17 mouse cellular contexts compared by ENCODE assay signal in genomic region chr13:9426779-9427178, GRCm38 (mm10).
DNase-seq lines count a peak whose midpoint lies in the region; ATAC-seq and TF ChIP-seq lines count a peak whose summit lies in the region.
"Had no signal": no experiment of that assay in that cellular context is flagged by ENCODE, and none has a peak within 500 bp of the region (broad histone marks: within the 10 kb centered on the region; RNA-seq: fewer than 3 reads in every experiment).

No protein-coding gene starts in this region.

- H3K4me3 ChIP-seq in kidney, embryonic 15.5 days (replicated peaks): no peak overlapping the region
- no peak overlapping the region for H3K4me3 ChIP-seq in lung, postnatal 0 days (ENCODE audit: low read depth, low read length)
- H3K4me3 ChIP-seq: embryonic facial prominence, embryonic 10.5 days; left cerebral cortex, adult 2 months; limb, embryonic 15.5 days had no signal

- peaks cover 7% of the 10 kb centered on the region; the same call in 1 of the 2 replicates for H3K9me3 ChIP-seq in kidney, embryonic 15.5 days (replicated peaks)
- H3K9me3 ChIP-seq in lung, postnatal 0 days (ENCODE audit: low read length): no peaks in the 10 kb centered on the region
- H3K9me3 ChIP-seq: limb, embryonic 15.5 days had no signal

- no peaks in the 10 kb centered on the region for H3K4me1 ChIP-seq in kidney, embryonic 15.5 days
- H3K4me1 ChIP-seq in lung, postnatal 0 days (ENCODE audit: insufficient read depth, low read depth, low read length): 0 out of 2 replicates have a peak, but pooled peaks cover 4% of the 10 kb centered on the region
- H3K4me1 ChIP-seq: embryonic facial prominence, embryonic 10.5 days; limb, embryonic 15.5 days had no signal

- WGBS in kidney, embryonic 15.5 days: 70% methylated on average over 4 of the region's 4 CpGs
- 20% methylated on average over 4 of the region's 4 CpGs for WGBS in lung, postnatal 0 days

- ATAC-seq in kidney, embryonic 15.5 days (replicated peaks; ENCODE audit: low FRiP score): no peak
- ATAC-seq in lung, postnatal 0 days: no peak
- no peak for ATAC-seq in frontal cortex, adult (ENCODE audit: low TSS enrichment)
- ATAC-seq: hindbrain, embryonic 16.5 days; midbrain, embryonic 16.5 days; Patski had no signal

- H3K27ac ChIP-seq in kidney, embryonic 15.5 days: no peak overlapping the region
- no peak overlapping the region for H3K27ac ChIP-seq in lung, postnatal 0 days (ENCODE audit: low read length)
- H3K27ac ChIP-seq: embryonic facial prominence, embryonic 10.5 days; left cerebral cortex, adult 2 months; limb, embryonic 15.5 days; macrophage had no signal

- intact Hi-C loops in heart, postnatal 10 days (cut with DNase I): no loop called here

- no peak overlapping the region for H3K9ac ChIP-seq in kidney, embryonic 15.5 days
- H3K9ac ChIP-seq in lung, postnatal 0 days (replicated peaks; ENCODE audit: low read depth): no peak overlapping the region
- H3K9ac ChIP-seq: limb, embryonic 15.5 days had no signal

- H3K36me3 ChIP-seq in kidney, embryonic 15.5 days: 0 out of 2 replicates have a peak, but pooled peaks cover 3% of the 10 kb centered on the region
- H3K36me3 ChIP-seq in lung, postnatal 0 days (ENCODE audit: insufficient read depth, low read length): no peaks in the 10 kb centered on the region
- H3K36me3 ChIP-seq: embryonic facial prominence, embryonic 10.5 days; limb, embryonic 15.5 days had no signal

- peak; percentile 17 to 21 for DNase-seq in cerebellum, postnatal 10 days
- no peak for DNase-seq in cerebellum, postnatal 4 days (ENCODE audit: low spot score in 2 of 2)
- DNase-seq in kidney, adult 8-10 months: peak; percentile 22 to 24
- peak; percentile 53 to 59 for DNase-seq in heart, postnatal 10 days
- peak; percentile 16 for DNase-seq in lung, postnatal 0 days (ENCODE audit: low spot score)
- no peak for DNase-seq in right cerebral cortex, postnatal 36 days (ENCODE audit: low spot score in 2 of 2)
- DNase-seq: cerebellum, adult 9-10 months; thymus, postnatal 4 days had no signal

- no peak for TF ChIP-seq EP300 in lung, postnatal 0 days (IDR thresholded peaks at IDR 0.05)

- TF ChIP-seq CTCF in lung, postnatal 0 days (IDR thresholded peaks at IDR 0.05): no peak

- H3K27me3 ChIP-seq in kidney, embryonic 15.5 days: no peaks in the 10 kb centered on the region
- no peaks in the 10 kb centered on the region for H3K27me3 ChIP-seq in lung, postnatal 0 days (replicated peaks; ENCODE audit: insufficient read depth, low read length)
- H3K27me3 ChIP-seq: limb, embryonic 15.5 days; Patski had no signal

- H3K4me2 ChIP-seq in kidney, embryonic 15.5 days: no peak overlapping the region
- H3K4me2 ChIP-seq in lung, postnatal 0 days (replicated peaks; ENCODE audit: low read depth, low read length): no peak overlapping the region
- H3K4me2 ChIP-seq: limb, embryonic 15.5 days had no signal

Comparison
In these comparisons a context has a peak if more than half of its experiments do, and no peak if none do; other contexts are left out.
1. DNase-seq: peak in cerebellum, postnatal 10 days (2 of 2), kidney, adult 8-10 months (2 of 2), heart, postnatal 10 days (2 of 2) and lung, postnatal 0 days (single experiment); none in cerebellum, postnatal 4 days (0 of 2) and right cerebral cortex, postnatal 36 days (0 of 2).